Mouse (Mus musculus): Measurements from ENCODE around the gene Ankrd13a. TPM values are rescaled to one million over a fixed set of nuclear protein-coding genes. Genes with fewer than 3 reads are reported as not detected.

The Ankrd13a gene
- polyA plus RNA-seq, 1 experiment = 118 TPM

DNA sequence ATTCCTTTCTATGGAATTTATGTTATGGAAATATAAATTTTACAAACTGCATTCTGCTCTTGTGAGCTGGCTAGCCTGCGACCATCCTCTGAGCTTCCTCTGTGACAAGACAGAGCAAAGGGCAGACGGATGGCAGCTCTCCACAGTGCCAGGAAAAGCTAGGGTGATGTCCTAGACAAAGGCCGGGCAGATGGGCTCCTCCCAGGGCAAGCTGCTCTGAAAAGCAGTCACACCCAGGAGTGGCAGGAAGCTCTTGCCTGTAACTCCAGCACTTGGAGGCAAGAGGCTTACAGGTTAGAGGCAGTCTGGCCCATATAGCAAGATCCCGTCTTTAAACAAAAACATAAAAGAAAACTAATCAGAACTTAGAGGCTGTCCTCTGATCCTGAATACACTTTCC lies 20.1 kb downstream of the Ankrd13a start:
- H3K4me1 ChIP-seq = peaks cover 26% of the 10 kb centered on the region
- H3K4me3 ChIP-seq (replicated peaks) = no peak overlapping the region
- no peaks in the 10 kb centered on the region for H3K27me3 ChIP-seq (replicated peaks)
- no peaks in the 10 kb centered on the region for H3K9me3 ChIP-seq
- peaks cover 94% of the 10 kb centered on the region for H3K36me3 ChIP-seq (replicated peaks; ENCODE audit: low read length)
- TF ChIP-seq GATA1 (IDR thresholded peaks at IDR 0.05; ENCODE audit: borderline replicate concordance, low read length) = no peak

DNA sequence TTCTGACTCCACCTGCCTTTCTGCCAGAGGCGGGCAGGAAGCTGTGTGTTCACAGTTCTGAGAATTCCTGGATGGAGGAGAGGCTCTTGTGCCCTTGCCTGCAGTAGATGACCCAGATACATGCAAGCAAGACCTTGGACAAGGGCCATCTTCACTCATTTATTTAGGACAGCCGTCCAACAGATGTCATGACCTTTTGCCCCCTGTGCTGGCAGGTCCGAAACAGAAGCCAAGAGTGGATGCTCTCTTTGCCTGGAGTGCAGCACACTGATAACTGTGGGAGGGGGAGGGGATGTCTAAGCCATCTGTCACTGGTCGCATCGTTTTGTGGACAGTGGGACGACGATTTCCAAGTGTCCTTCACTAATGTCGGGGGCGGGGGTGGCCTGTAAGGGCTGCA lies 20.8 kb downstream of the Ankrd13a start:
- Histone ChIP-seq H3K36me3 (replicated peaks; ENCODE audit: low read length) (peaks cover 98% of the 10 kb centered on the region), H3K27me3 (replicated peaks) (no peaks in the 10 kb centered on the region), H3K4me1 (peaks cover 27% of the 10 kb centered on the region), H3K9me3 (no peaks in the 10 kb centered on the region), H3K4me3 (replicated peaks) (no peak overlapping the region)
- TF ChIP-seq GATA1 (IDR thresholded peaks at IDR 0.05; ENCODE audit: borderline replicate concordance, low read length) (no peak), FLI1 (IDR thresholded peaks at IDR 0.05; ENCODE audit: low read length) (no peak)

DNA sequence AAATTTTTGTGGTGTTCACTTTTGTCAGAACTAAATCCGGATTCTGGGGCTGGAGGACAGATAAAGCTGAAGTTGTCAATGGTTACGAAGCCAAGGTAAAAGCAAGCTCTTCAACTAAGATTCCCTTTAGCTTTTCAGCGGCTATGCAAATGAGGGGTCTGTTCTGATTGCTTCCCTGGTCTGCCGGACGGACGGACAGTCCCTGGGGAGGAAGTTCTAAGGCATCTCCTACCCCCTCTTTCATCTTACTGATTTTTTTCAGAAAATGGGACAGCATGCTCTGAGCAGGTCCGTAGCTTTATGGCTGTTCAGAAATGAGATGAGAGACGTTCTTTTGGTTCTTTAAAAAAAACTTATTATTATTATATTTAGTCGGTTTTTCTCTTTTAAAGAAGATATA lies 21.2 kb downstream of the Ankrd13a start:
- TF ChIP-seq FLI1 (IDR thresholded peaks at IDR 0.05; ENCODE audit: low read length) (no peak), GATA1 (IDR thresholded peaks at IDR 0.05; ENCODE audit: borderline replicate concordance, low read length) (no peak)
- Histone ChIP-seq H3K36me3 (replicated peaks; ENCODE audit: low read length) (peaks cover 98% of the 10 kb centered on the region), H3K4me1 (peaks cover 31% of the 10 kb centered on the region), H3K27me3 (replicated peaks) (no peaks in the 10 kb centered on the region), H3K9me3 (no peaks in the 10 kb centered on the region), H3K4me3 (replicated peaks) (no peak overlapping the region)

DNA sequence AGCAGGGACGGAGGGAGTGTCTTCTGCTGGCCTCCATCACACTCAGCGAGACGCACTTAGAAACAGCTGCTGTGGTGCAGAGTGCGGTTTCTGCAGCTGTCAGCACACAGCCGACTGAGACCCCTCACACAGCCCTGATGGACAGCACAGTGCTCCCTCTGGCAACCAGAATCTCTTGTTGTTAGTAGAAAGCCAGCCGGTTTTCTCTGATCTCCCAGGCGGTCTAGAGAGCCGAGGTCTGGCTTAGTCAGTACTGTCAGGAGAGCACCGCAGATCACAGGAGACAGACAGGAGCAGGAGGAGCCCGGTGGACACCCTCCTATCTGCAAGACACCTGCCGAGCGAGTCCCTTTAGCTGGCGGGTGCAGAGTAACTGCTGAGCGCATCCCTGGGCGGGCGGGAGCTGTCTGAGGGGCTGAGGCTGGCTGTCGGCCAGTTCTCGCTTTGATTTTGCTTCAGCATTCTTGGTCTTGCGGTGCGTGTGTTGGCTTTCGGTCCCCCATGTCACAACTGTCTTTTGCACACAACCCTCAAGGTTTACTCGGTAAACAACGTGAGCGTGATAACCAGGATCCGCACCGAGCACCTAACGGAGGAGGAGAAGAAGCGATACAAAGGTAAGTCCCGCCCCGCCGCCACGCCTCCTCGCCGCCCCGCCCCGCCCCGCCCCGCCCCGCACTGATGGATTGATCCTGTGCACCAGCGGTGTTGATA lies 22.0 kb downstream of the Ankrd13a start:
- peaks cover 26% of the 10 kb centered on the region for H3K4me1 ChIP-seq
- TF ChIP-seq FLI1 (IDR thresholded peaks at IDR 0.05; ENCODE audit: low read length) (no peak), GATA1 (IDR thresholded peaks at IDR 0.05; ENCODE audit: borderline replicate concordance, low read length) (no peak)
- peaks cover 97% of the 10 kb centered on the region for H3K36me3 ChIP-seq (replicated peaks; ENCODE audit: low read length)

DNA sequence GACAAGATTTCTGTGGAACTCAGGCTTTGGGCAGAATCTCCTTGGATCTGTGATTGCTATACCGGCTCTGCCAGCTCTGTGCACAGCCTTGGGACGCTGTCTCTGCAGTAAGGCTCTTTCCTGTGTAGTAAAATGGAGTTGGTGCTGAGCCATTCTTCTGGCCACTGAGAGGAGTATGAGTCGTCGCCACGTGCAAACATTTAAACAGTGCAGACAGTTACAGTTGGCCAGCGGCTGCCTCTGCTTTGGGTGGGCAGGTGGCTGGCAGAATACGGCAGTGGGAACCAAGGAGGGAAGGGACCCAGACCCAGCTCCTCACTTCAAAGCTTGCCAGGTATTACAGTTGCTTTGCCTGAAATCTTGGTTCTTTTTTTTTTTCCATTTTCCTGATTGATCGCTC lies 22.8 kb downstream of the Ankrd13a start:
- Histone ChIP-seq H3K36me3 (replicated peaks; ENCODE audit: low read length) (peaks cover 97% of the 10 kb centered on the region), H3K27me3 (replicated peaks) (no peaks in the 10 kb centered on the region), H3K4me1 (peaks cover 18% of the 10 kb centered on the region), H3K4me3 (replicated peaks) (no peak overlapping the region), H3K9me3 (no peaks in the 10 kb centered on the region)
- TF ChIP-seq FLI1 (IDR thresholded peaks at IDR 0.05; ENCODE audit: low read length) = no peak
- TF ChIP-seq GATA1 (IDR thresholded peaks at IDR 0.05; ENCODE audit: borderline replicate concordance, low read length) = no peak

More for the DNA sequence above, 22.0 kb downstream of the Ankrd13a start:
- Histone ChIP-seq H3K9me3 (no peaks in the 10 kb centered on the region), H3K4me3 (replicated peaks) (no peak overlapping the region), H3K27me3 (replicated peaks) (no peaks in the 10 kb centered on the region)

DNA sequence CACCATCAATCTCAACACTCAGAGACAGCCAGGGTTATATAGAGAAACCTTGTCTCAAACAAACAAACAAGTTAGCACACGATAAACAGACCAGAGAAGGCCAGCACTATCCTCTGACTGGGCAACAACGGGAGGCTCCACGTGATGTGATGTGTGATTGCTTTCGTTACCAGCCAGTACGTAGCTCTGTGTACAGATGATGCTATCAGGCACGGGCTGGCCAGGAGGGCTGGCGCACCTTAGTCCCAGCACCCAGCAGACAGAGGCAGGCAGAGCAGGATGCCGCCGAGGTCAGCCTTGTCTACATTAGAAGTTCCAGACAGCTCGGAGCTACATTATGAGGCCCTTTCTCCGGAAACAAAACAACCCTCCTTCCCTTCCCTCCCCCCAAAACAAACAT lies 25.4 kb downstream of the Ankrd13a start:
- H3K4me3 ChIP-seq (replicated peaks) = no peak overlapping the region
- H3K36me3 ChIP-seq (replicated peaks; ENCODE audit: low read length) = peaks cover 97% of the 10 kb centered on the region
- peaks cover 21% of the 10 kb centered on the region for H3K4me1 ChIP-seq
- no peak for TF ChIP-seq GATA1 (IDR thresholded peaks at IDR 0.05; ENCODE audit: borderline replicate concordance, low read length)
- TF ChIP-seq FLI1 (IDR thresholded peaks at IDR 0.05; ENCODE audit: low read length) = no peak
- no peaks in the 10 kb centered on the region for H3K9me3 ChIP-seq
- H3K27me3 ChIP-seq (replicated peaks) = no peaks in the 10 kb centered on the region

DNA sequence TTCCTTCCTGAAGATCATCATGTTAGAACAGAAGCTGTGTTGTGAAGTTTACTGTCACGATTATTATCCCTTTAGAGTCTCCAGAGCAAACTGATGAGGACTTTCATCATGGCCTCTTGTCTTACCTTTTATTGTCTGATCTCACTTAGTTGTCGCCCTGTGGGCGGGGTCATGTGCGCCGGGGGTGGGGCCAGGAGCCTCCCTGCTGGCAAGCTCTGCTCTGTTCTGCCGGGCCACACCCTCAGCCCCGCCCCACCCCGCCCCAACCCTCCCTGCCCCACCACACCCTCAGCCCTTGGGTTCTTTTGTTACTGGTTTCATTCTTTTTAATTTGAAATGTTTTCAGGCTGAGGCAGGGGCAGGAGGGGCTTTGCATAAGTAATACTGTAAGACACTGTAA lies 26.6 kb downstream of the Ankrd13a start:
- H3K27me3 ChIP-seq (replicated peaks) = no peaks in the 10 kb centered on the region
- H3K36me3 ChIP-seq (replicated peaks; ENCODE audit: low read length) = peaks cover 89% of the 10 kb centered on the region
- peaks cover 29% of the 10 kb centered on the region for H3K4me1 ChIP-seq
- TF ChIP-seq GATA1 (IDR thresholded peaks at IDR 0.05; ENCODE audit: borderline replicate concordance, low read length) = no peak
- no peak for TF ChIP-seq FLI1 (IDR thresholded peaks at IDR 0.05; ENCODE audit: low read length)
- no peaks in the 10 kb centered on the region for H3K9me3 ChIP-seq
- no peak overlapping the region for H3K4me3 ChIP-seq (replicated peaks)

DNA sequence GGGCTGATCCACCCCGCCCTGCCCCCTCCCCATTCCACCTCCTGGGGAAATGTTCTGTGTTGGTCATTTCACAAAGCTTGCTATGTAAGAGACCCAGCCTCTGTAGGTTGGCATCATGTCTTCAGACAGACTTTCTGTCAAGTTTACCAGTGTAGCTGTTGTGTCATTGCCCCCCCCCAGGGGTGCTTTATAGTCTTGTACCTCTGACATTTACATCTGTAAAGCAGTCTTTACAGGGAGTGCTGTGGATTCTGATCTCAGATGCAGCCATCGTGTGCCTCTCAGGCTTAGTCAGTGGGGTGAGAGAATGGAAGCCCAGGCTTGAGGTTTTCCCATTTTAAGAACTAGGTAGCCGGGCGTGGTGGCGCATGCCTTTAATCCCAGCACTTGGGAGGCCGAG lies 27.4 kb downstream of the Ankrd13a start:
- TF ChIP-seq GATA1 (IDR thresholded peaks at IDR 0.05; ENCODE audit: borderline replicate concordance, low read length) (no peak), FLI1 (IDR thresholded peaks at IDR 0.05; ENCODE audit: low read length) (no peak)
- Histone ChIP-seq H3K9me3 (no peaks in the 10 kb centered on the region), H3K27me3 (replicated peaks) (no peaks in the 10 kb centered on the region), H3K36me3 (replicated peaks; ENCODE audit: low read length) (peaks cover 82% of the 10 kb centered on the region), H3K4me3 (replicated peaks) (no peak overlapping the region), H3K4me1 (peaks cover 36% of the 10 kb centered on the region)

DNA sequence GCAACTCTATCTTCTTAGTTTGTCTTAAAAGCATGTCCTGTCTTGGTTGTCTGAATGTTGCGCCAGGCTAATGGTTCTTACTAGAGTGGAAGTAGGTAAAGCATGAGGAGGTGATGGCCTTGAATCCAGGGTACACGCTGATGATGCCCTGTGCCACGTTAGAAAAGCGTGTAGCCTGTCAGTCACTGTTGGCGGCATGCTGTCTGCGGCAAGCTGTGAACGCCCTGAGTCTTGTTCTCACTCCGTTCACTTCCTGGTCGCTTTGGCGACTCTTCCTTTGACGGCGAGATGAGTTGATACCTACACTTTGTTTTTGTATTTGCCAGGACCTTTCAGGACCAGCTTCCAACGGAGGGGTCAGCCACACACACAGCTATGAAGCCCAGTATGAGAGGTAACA lies 28.8 kb downstream of the Ankrd13a start:
- Histone ChIP-seq H3K27me3 (replicated peaks) (no peaks in the 10 kb centered on the region), H3K9me3 (no peaks in the 10 kb centered on the region), H3K4me3 (replicated peaks) (peak overlapping the region; percentile 6), H3K4me1 (peaks cover 50% of the 10 kb centered on the region), H3K36me3 (replicated peaks; ENCODE audit: low read length) (peaks cover 72% of the 10 kb centered on the region)
- TF ChIP-seq GATA1 (IDR thresholded peaks at IDR 0.05; ENCODE audit: borderline replicate concordance, low read length) (no peak), FLI1 (IDR thresholded peaks at IDR 0.05; ENCODE audit: low read length) (no peak)

DNA sequence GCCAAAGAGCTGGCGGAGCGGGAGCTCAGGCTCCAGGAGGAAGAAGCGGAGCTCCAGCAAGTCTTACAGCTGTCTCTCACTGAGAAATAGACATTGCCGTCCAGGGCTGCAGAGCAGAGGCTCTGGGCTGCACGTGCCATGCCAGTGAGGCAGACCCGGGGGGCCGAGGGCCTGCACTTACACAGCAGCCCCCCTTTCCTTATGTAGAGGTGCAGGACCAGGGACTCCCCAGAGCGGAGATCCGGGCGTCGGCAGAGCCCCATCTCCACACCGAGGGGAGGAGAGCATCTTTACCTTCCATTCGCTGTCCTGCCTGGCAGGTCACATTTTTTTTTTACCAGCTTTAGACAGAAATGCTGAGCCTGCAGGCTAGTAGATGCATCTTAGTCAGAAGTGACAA lies 29.9 kb downstream of the Ankrd13a start:
- Histone ChIP-seq H3K36me3 (replicated peaks; ENCODE audit: low read length) (peaks cover 72% of the 10 kb centered on the region), H3K4me1 (peaks cover 61% of the 10 kb centered on the region), H3K4me3 (replicated peaks) (no peak overlapping the region), H3K27me3 (replicated peaks) (no peaks in the 10 kb centered on the region), H3K9me3 (no peaks in the 10 kb centered on the region)
- TF ChIP-seq GATA1 (IDR thresholded peaks at IDR 0.05; ENCODE audit: borderline replicate concordance, low read length) = no peak
- TF ChIP-seq FLI1 (IDR thresholded peaks at IDR 0.05; ENCODE audit: low read length) = no peak
